Mouse (Mus musculus) bone marrow, adult 2 months (tissue): ENCODE results near the gene Sall1. TPM values are rescaled to one million over a fixed set of nuclear protein-coding genes. Genes with fewer than 3 reads are reported as not detected.

Experiments used
- H3K27ac ChIP-seq: fragments of 200-500 bp; 2 replicates; pipeline ENCODE4 v1.5.1; 2012; ENCODE audit warnings: low read depth, mild to moderate bottlenecking, control low read depth, inconsistent platforms, low read length; ENCODE audit not compliant: control insufficient read depth, poor library complexity, insufficient read depth
- H3K4me1 ChIP-seq: fragments of 200-500 bp; 2 replicates; pipeline ENCODE4 v1.6.1; 2011; ENCODE audit warnings: low read length; ENCODE audit not compliant: control insufficient read depth, insufficient read depth
- H3K4me3 ChIP-seq: fragments of 200-500 bp; replicated peaks from 2 replicates; pipeline ENCODE3; 2011; ENCODE audit warnings: mild to moderate bottlenecking, low read depth, low read length, control low read depth; ENCODE audit not compliant: control insufficient read depth
- CTCF ChIP-seq: fragments of 200-500 bp; IDR thresholded peaks from 2 replicates; pipeline ENCODE4 v1.5.1; 2011; ENCODE audit warnings: low read length, control low read depth; ENCODE audit not compliant: control insufficient read depth, insufficient read depth
- POLR2A ChIP-seq: fragments of 200-500 bp; IDR thresholded peaks from 2 replicates; pipeline ENCODE4 v1.6.1; 2011; ENCODE audit warnings: low read depth, mild to moderate bottlenecking, control low read depth, low read length, borderline replicate concordance; ENCODE audit not compliant: control insufficient read depth
- WGBS: fragments of 180-500 bp; shearing (Covaris S2); methylation state at CpG from one replicate; pipeline ENCODE4 v1.1.7; 2018; 5-methylcytosine and 5-hydroxymethylcytosine counted together
- polyA plus RNA-seq: library from polyadenylated mRNA; stranded (reverse); fragments of >200 nt; gene quantifications from 2 replicates; pipeline ENCODE4 v1.2.4, GENCODE M21; 2011; ENCODE audit warnings: low replicate concordance; ENCODE audit not compliant: missing spikeins, insufficient read depth, insufficient read length

Gene Sall1
- polyA plus RNA-seq = 0.95 TPM in 1 of 2 replicates, not detected in the other

DNA sequence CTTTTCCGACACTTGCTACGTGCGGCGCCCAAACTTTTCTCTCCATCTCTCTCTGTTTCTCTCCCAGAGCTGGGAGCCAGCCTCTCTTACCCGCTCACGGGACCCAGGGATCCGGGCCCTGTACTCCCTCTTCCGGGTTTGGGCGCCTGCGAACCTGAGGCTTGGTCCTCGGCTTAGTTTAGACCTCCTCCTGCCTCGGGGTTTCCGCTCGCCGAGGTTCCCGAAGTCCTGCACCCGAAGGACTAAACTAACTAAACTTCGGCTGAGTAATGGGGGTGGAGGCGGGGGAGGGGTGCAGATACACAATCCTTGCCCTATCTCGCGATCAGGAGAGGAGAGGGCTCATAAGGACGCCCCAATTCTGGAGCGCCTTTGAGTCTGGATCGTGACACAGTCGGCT lies at the start of gene Sall1:
Gene Sall1 (minus strand): TSS at position 223 of the 400 bp plus-strand sequence.
- TF ChIP-seq POLR2A (no peak), CTCF (no peak)
- no peak within 1 kb of the TSS for H3K4me3 ChIP-seq
- H3K27ac ChIP-seq = no peak within 1 kb of the TSS
- H3K4me1 ChIP-seq = no peaks in the 10 kb centered on the region
- WGBS = 3% methylated on average over 25 of the region's 25 CpGs

GRCm38 (mm10) chr8:89089916-89090315 lies 46.0 kb upstream of the Sall1 start:
- no peaks in the 10 kb centered on the region for H3K4me1 ChIP-seq
- 58% methylated on average over 5 of the region's 5 CpGs for WGBS
- TF ChIP-seq POLR2A = no peak
- no peak for TF ChIP-seq CTCF
- no peak overlapping the region for H3K27ac ChIP-seq
- H3K4me3 ChIP-seq = no peak overlapping the region

GRCm38 (mm10) chr8:89079147-89079546 lies 35.2 kb upstream of the Sall1 start:
- TF ChIP-seq CTCF (no peak), POLR2A (no peak)
- 91% methylated on average over 2 of the region's 2 CpGs for WGBS

GRCm38 (mm10) chr8:89072968-89073382 lies 29.0 kb upstream of the Sall1 start:
- TF ChIP-seq CTCF = no peak
- no peak for TF ChIP-seq POLR2A
- Histone ChIP-seq H3K4me3 (no peak overlapping the region), H3K4me1 (no peaks in the 10 kb centered on the region), H3K27ac (no peak overlapping the region)
- 37% methylated on average over 3 of the region's 3 CpGs for WGBS

More at GRCm38 (mm10) chr8:89079147-89079546, 35.2 kb upstream of the Sall1 start:
- H3K27ac ChIP-seq = no peak overlapping the region
- no peaks in the 10 kb centered on the region for H3K4me1 ChIP-seq
- no peak overlapping the region for H3K4me3 ChIP-seq

- 57% methylated on average over 3 of the region's 3 CpGs for WGBS
Observed at GRCm38 (mm10) chr8:89067499-89067898, 23.5 kb upstream of the Sall1 start.

DNA sequence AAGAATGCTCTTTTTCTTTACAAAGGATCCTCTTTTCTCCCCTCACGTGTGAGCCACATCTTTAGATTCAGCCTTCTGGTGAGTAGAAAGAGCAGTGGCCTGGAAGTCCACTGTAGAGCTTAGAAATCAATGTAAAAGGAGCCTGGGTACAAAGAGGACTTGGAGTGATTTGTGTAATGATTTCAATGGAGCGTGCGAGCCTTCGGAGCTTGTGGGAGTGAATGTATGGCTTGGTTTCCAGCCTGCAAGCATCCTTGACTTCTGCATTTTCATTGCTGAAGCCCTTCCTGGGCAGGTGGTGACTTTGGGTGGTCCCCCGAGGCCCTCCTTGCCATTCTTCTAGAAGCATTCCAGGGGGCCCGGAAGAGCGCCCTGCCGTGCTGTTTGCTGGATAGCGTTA lies 20.1 kb upstream of the Sall1 start:
- TF ChIP-seq POLR2A (no peak), CTCF (no peak)
- no peaks in the 10 kb centered on the region for H3K4me1 ChIP-seq
- H3K4me3 ChIP-seq = no peak overlapping the region
- WGBS = 76% methylated on average over 9 of the region's 9 CpGs
- no peak overlapping the region for H3K27ac ChIP-seq

More at GRCm38 (mm10) chr8:89067499-89067898, 23.5 kb upstream of the Sall1 start:
- Histone ChIP-seq H3K4me3 (no peak overlapping the region), H3K4me1 (no peaks in the 10 kb centered on the region), H3K27ac (no peak overlapping the region)
- TF ChIP-seq CTCF = no peak
- no peak for TF ChIP-seq POLR2A

- Histone ChIP-seq H3K4me1 (no peaks in the 10 kb centered on the region), H3K4me3 (no peak overlapping the region), H3K27ac (no peak overlapping the region)
- TF ChIP-seq CTCF (no peak), POLR2A (no peak)
- WGBS = 76% methylated on average over 10 of the region's 10 CpGs
Observed at GRCm38 (mm10) chr8:89063366-89064040, 19.5 kb upstream of the Sall1 start.

DNA sequence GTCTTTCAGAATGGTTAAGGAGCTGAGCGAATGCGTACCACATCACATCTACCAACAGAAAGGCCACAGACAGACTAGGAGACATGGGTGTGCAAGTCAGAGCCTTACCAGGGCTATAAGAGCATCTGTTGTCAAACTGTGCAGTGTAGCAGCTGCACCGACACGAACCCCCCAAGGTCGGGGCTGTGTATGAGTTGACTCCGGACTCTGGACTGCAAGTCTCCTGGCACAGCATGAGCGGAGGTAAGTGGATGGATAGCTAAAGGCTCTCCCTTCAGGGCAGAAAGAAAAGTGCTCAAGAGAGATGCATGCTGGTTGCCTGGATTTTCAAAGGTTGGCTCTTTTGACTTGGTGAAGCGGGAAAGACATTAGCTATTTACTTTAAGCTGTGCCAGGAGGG lies 16.8 kb upstream of the Sall1 start:
- TF ChIP-seq POLR2A (no peak), CTCF (no peak)
- no peak overlapping the region for H3K4me3 ChIP-seq
- no peak overlapping the region for H3K27ac ChIP-seq
- H3K4me1 ChIP-seq = no peaks in the 10 kb centered on the region
- 85% methylated on average over 8 of the region's 8 CpGs for WGBS
